Mouse (Mus musculus): ENCODE results near the gene Cers5. TPM values are rescaled to one million over a fixed set of nuclear protein-coding genes. Genes with fewer than 3 reads are reported as not detected.

The Cers5 gene
- polyA plus RNA-seq, 1 experiment from 2014 or later: 30.6 TPM

DNA sequence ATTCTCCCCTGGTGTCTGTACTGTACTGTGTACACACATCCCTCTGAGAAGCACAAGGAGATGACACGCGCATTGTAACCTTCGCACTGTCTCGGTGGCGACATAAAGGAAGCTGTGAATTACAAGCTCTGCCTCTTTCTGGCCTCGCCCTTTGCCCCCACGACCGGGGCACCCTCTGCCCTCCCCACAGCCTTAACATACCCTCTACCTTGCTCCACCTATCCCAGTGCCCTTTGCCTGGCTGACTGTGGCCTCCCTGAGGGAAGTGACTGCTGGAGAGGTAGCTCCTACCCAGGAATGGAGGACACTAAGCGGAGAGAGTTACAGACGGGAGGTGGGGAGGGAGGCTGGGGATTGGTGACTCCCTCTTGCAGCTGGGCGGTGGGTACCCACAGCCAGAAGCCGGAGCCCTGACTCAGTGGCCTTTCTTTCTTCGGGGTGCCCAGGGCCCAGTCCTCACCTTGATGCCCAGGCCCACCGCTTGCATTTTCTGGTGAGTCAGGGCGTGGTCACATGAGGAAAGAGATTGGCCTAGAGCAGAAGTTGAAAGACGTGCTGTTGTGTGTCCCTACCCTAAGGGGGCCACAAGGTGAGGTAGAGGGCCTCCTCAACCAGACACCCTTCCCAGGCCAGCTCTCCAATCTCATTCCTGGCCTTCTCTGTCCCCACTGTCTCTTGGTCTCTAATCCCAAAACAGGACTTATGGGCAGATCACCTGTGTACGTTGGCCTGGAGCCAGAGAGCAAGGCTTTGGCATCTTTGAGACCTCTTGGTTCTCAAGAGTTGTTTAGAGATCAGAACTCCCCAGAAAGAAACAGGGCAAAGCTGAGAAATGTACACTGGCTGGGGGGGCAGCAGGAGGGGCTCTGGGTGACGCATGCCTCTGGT, 72.2 kb downstream of the Cers5 start:
- 91% methylated on average over 18 of the region's 18 CpGs for WGBS (ENCODE audit: missing documents)
- Histone ChIP-seq H3K36me3 (ENCODE audit: inconsistent target) (peaks cover 7% of the 10 kb centered on the region; the same call in 1 of the 2 replicates), H3K27ac (no peak overlapping the region), H3K79me2 (ENCODE audit: inconsistent target) (no peaks in the 10 kb centered on the region; the same call in 1 of the 2 replicates), H3K4me3 (ENCODE audit: inconsistent target) (no peak overlapping the region)

DNA sequence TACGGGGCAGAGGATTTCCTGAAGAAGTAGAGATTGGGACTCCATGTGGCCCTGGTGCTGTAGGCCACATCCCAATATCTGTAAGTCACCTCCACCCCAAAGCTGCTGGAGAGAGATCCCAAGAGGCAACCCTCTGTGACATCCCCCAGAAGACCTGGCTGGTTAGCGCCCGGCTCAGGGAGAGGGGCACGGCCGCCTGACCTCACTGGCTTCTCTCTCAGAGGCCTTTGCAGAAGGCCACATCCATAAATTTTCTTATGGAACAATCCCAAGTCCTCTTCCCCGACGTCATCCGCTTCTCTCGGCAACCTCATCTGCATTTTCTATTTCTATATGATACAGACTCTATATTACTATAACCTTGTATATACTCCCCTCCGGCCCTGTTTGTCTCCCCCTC, 73.0 kb downstream of the Cers5 start:
- no peaks in the 10 kb centered on the region; the same call in 1 of the 2 replicates for H3K79me2 ChIP-seq (ENCODE audit: inconsistent target)
- WGBS (ENCODE audit: missing documents): 95% methylated on average over 10 of the region's 10 CpGs
- peaks cover 5% of the 10 kb centered on the region; the same call in 1 of the 2 replicates for H3K36me3 ChIP-seq (ENCODE audit: inconsistent target)
- no peak overlapping the region for H3K27ac ChIP-seq
- H3K4me3 ChIP-seq (ENCODE audit: inconsistent target): no peak overlapping the region

DNA sequence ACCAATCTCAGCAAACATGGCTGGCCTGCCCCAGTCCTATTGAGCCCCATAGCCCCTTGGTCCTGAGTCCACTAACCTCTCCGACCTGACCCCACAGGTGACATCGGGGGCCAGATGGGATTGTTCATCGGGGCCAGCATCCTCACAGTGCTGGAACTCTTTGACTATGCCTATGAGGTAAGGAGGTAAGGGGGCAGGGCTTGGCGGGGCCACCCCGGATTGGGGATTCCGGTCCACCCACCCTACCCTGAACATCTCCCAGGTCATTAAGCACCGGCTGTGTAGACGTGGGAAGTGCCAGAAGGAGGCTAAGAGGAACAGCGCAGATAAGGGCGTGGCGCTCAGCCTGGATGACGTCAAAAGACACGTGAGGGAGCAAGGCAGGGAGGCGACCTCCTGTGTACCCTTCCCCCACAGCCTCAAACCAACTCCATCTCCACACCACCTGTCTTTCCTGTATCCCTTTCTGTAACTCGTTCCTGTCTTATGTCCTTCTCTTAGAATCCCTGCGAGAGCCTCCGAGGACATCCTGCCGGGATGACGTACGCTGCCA, 74.1 kb downstream of the Cers5 start:
- no peaks in the 10 kb centered on the region for H3K36me3 ChIP-seq (ENCODE audit: inconsistent target)
- no peak overlapping the region for H3K27ac ChIP-seq
- 44% methylated on average over 18 of the region's 20 CpGs for WGBS (ENCODE audit: missing documents)
- no peaks in the 10 kb centered on the region; the same call in 1 of the 2 replicates for H3K79me2 ChIP-seq (ENCODE audit: inconsistent target)
- H3K4me3 ChIP-seq (ENCODE audit: inconsistent target): no peak overlapping the region

DNA sequence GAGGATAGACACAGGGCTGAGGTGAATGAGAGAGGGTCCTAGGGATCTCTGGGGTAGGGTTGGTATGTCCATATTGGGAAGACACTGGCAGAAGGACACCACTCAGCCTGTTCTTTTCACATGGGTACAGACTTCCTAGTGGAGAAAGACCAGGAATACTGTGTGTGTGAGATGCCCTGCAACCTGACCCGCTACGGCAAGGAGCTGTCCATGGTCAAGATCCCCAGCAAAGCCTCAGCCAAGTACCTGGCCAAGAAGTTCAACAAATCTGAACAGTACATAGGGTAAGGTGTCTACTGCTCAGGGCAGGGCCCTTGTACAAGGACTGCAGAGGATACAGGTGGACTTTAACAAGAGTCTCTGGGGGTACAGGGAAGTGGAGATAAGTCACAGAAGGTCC, 75.4 kb downstream of the Cers5 start:
- H3K79me2 ChIP-seq (ENCODE audit: inconsistent target): no peaks in the 10 kb centered on the region
- WGBS (ENCODE audit: missing documents): 49% methylated on average over 2 of the region's 2 CpGs
- no peak overlapping the region for H3K27ac ChIP-seq
- H3K4me3 ChIP-seq (ENCODE audit: inconsistent target): no peak overlapping the region
- no peaks in the 10 kb centered on the region for H3K36me3 ChIP-seq (ENCODE audit: inconsistent target)

DNA sequence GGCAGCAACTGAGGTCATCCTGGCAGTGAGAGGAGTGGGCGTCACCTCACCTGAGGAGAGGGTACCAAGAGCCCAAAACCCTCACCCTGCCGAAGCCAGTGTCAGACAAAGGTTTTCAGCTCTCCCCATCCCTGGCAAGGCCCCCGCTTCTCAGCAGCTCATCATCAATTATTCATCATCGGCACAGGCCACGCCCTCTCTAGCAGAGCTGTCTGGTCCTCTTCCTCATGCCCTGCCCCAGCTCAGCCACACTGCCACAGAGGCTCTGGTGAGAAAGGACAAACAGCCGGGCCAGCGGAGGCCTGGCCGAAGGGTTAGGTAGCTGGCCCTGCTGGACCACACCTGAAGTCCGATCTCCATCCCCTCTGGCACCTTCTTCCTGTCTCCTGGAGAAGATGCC, 80.7 kb downstream of the Cers5 start:
- 61% methylated on average over 9 of the region's 9 CpGs for WGBS (ENCODE audit: missing documents)
- H3K4me3 ChIP-seq (ENCODE audit: inconsistent target): no peak overlapping the region
- no peak overlapping the region for H3K27ac ChIP-seq
- no peaks in the 10 kb centered on the region for H3K36me3 ChIP-seq (ENCODE audit: inconsistent target)
- no peaks in the 10 kb centered on the region for H3K79me2 ChIP-seq (ENCODE audit: inconsistent target)

DNA sequence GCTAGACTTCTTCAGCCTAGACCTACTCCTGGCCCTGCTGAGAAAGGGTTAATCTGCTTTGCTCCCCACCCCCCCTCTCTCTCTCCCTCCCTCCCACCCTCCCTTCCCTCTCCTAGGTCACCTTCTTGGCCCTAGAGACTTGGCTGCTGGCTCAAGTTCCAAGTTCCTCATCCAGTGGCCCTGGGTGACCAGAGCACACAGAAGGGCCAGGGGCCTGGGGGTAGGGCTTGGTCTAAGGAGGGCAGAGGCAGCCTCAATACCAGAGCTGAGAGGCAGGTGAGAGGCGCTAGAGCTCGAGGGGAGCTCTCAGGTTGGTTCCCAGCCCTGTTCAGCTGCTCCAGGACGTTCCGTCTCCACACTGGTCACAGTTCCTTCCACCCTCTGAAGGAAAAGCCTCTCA, 81.8 kb downstream of the Cers5 start:
- Histone ChIP-seq H3K4me3 (ENCODE audit: inconsistent target) (no peak overlapping the region), H3K36me3 (ENCODE audit: inconsistent target) (no peaks in the 10 kb centered on the region), H3K79me2 (ENCODE audit: inconsistent target) (no peaks in the 10 kb centered on the region), H3K27ac (no peak overlapping the region)
- 22% methylated on average over 4 of the region's 4 CpGs for WGBS (ENCODE audit: missing documents)

DNA sequence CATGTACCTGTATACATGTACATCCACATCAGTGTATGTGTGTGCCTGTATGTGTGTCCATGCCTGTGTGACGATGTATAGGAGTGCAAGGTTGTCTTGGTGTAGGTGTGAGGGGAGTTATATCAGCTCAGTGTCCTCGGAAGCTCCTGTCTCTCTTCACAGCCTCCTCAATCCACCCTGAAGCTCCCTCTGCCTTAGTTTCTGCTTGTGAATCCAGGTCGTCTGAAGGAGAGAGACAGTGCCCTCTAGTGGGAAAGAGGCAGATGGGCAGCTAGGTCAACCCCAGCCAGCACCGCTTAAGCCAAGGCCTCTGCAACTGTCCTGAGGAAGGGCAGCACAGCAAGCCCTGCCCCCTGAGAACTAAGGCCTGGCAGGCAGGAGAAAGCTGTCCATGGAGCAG, 84.0 kb downstream of the Cers5 start:
- 9% methylated on average over 4 of the region's 4 CpGs for WGBS (ENCODE audit: missing documents)
- H3K36me3 ChIP-seq (ENCODE audit: inconsistent target): no peaks in the 10 kb centered on the region
- no peak overlapping the region for H3K27ac ChIP-seq
- no peaks in the 10 kb centered on the region for H3K79me2 ChIP-seq (ENCODE audit: inconsistent target)
- H3K4me3 ChIP-seq (ENCODE audit: inconsistent target): no peak overlapping the region

Other genes with a start within 250 kb of the Cers5 start
- gene Faim2, start 244.7 kb downstream of the Cers5 start, polyA plus RNA-seq (2018): not detected in 3 replicates
- gene Aqp2, start 193.8 kb downstream of the Cers5 start, polyA plus RNA-seq (2018): not detected in 3 replicates
- not detected in 3 replicates for gene Aqp5, start 182.1 kb downstream of the Cers5 start, polyA plus RNA-seq (2018)
- not detected in 3 replicates for gene Aqp6, start 171.5 kb downstream of the Cers5 start, polyA plus RNA-seq (2018)
- gene Racgap1, start 121.2 kb downstream of the Cers5 start, polyA plus RNA-seq (2018): 9.7 to 21.3 TPM (median 17.1 TPM) in 3 replicates
- gene Asic1, start 102.5 kb downstream of the Cers5 start, polyA plus RNA-seq (2018): 0.13 TPM in 1 of 3 replicates, not detected in the others
- 13.0 to 15.0 TPM (median 14.7 TPM) in 3 replicates for gene Smarcd1, start 70.8 kb downstream of the Cers5 start, polyA plus RNA-seq (2018)
- not detected in 3 replicates for gene Gm17349, start 67.4 kb downstream of the Cers5 start, polyA plus RNA-seq (2018)
- 1.3 to 1.9 TPM (median 1.5 TPM) in 3 replicates for gene Gpd1, start 55.4 kb downstream of the Cers5 start, polyA plus RNA-seq (2018)
- gene Cox14, start 47.3 kb downstream of the Cers5 start, polyA plus RNA-seq (2018): 18.4 to 95.0 TPM (median 69.0 TPM) in 3 replicates
- 43.9 to 108 TPM (median 59.6 TPM) in 3 replicates for gene Lima1, start 102.6 kb upstream of the Cers5 start, polyA plus RNA-seq (2018)
- gene Fam186a, start 194.2 kb upstream of the Cers5 start, polyA plus RNA-seq (2018): not detected in 3 replicates
- 26.4 to 45.5 TPM (median 32.7 TPM) in 3 replicates for gene Larp4, start 197.2 kb upstream of the Cers5 start, polyA plus RNA-seq (2018)

All from macrophage (primary cell).